Mouse (Mus musculus): ENCODE measurements around the gene Kdm1b. TPM values are rescaled to one million over a fixed set of nuclear protein-coding genes. Genes with fewer than 3 reads are reported as not detected.

Kdm1b gene
- total RNA-seq, 2 experiments from 2014 or later, result 6.2 to 6.3 TPM

- DNase-seq, result no peak
Measured at GRCm38 (mm10) chr13:47056781-47057180, 13.5 kb downstream of the Kdm1b start.

- no peak for DNase-seq
Measured at GRCm38 (mm10) chr13:47062756-47063155, 19.5 kb downstream of the Kdm1b start.

DNA sequence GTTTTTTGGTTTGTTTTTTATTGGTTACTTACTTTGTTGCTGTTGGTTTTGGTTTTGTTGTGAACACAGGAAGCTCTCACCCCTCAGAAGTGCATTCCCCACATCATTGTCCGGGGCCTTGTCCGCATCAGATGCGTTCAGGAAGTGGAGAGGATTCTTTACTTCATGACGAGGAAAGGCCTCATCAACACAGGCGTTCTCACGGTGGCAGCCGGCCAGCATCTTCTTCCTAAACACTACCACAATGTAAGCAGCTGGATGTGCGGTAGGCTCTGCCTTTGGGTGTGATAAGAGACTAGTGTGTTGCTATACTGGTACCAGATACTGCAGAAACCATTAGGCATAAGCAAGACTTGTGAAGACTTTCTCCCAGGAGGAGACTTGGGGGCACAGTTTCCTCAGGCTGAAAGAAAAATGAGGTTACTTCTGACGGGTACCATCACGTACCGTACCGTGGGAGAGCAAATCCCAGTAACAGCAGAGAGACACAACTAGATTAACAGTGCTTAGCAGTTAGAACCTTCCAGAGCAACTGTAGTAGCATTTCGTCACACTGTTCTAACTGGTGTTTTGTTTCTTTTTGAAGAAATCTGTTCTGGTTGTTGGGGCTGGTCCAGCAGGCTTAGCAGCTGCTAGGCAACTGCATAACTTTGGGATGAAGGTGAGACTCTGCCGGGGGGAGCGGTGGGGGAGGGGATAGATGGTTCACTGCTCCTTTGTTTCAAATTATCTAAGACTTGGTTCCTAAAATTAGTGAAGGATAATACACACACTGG is 20.9 kb downstream of the Kdm1b start:
- no peak for DNase-seq

DNA sequence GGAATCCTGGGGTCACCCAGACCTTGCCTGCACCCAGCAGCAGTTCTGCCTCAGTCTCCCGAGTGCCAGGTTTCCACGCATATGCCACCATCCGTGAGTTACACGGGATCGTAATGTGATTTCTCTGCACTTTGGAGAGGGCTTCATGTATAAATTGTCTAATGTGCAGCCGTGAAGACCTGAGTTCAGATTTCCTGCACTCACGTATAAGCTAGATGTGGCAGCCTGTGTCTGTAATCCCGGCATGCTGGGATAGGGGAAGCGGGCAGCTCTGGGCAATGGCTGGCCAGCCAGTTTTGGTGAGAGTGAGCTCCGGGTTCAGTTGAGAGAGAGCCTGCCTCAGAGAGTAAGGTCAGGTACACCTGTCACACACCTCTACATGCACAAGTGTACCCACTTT is 23.2 kb downstream of the Kdm1b start:
- DNase-seq, result no peak

- no peak for DNase-seq
Measured at GRCm38 (mm10) chr13:47067001-47067400, 23.7 kb downstream of the Kdm1b start.

DNA sequence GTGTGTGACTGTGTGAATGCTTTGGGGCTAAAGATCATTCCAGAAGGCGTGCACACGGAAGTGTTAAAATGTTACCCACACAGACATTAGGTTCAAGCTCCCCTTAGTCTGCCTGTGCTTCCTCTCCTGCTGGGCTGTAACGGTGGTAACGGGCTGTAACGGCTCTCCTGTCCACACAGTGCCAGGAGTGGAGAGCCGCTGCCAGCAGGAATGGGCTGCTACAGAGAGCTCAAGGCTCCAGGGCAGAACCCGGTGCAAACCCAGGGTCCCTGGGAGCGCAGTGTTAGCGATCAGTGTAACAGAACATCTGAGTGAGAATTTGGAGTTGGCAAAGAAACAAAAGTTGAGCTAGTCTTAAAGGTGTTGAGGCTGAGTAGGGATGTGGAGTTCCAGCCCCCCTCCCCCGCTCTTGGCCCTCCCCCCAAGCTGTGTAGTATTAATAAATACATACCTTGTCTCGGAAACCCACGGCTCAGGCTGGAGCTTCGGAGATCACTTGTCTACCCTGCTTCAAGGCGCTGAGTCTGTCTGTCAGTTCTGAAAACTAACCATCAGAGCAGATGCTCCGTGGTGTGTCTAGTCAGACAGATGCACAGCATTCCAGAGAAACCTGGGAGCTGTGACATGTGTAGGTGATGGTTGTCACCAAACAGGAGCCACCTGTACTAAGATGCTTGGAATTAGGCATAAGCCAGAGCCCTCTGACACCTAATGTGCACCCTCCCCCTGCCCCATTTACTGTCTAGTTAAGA is 27.2 kb downstream of the Kdm1b start:
- no peak for DNase-seq

DNA sequence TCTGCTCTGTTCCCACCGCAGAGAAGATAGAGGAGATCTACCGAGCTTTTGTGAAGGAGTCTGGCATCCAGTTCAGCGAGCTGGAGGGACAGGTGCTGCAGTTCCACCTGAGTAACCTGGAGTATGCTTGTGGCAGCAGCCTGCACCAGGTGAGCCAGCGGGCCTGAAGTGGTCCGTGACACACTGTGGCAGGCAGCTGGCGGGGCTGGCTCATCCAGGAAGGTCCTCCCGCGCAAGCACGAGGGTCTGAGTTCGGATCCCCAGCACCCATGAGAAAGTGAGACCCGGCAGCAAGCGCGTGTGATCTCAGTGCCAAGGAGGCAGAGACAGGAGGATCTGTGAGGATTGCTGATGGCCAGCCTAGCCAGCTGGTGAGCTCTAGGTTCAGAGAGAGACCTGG is 28.6 kb downstream of the Kdm1b start:
- no peak for DNase-seq

DNA sequence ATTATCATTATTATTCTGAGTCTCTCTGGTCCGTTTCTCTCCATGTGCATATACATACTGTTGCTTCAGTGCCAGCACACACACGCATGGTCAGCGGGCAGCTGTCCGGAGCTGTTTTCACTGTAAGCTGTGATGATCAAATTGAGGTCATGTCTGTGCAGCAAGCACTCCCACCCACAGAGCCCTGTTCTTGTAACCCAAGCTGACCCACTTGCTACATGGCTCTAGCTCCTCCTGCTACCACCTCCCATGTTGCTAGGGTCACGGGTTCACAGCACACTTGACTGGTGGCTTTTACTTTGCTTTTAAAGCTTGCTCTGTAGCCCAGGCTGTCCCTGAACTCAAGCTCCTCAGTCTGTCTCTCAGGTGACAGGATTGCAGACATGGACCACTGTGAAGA is 29.2 kb downstream of the Kdm1b start:
- no peak for DNase-seq

GRCm38 (mm10) chr13:47076156-47076555 is 32.9 kb downstream of the Kdm1b start:
- DNase-seq, result no peak

DNA sequence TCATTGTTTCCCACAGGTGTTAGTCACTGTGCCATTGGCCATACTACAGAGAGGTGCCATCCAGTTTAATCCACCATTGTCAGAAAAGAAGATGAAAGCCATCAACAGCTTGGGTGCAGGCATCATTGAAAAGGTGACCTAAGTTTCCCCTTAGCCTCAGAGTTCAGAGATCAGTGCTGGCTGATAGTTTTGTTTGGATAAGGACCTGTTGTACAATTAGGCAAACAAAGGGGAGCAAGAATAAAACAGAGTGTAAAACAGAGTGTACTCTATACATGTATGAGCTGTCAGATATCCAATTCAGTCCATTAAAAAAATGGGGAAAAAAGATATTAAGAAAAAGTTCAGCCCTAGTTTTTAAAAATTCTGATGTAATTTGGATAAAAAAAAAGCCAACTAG is 34.1 kb downstream of the Kdm1b start:
- no peak for DNase-seq

- DNase-seq, result no peak
Measured at GRCm38 (mm10) chr13:47078799-47079198, 35.5 kb downstream of the Kdm1b start.

GRCm38 (mm10) chr13:47080905-47081505 is 37.7 kb downstream of the Kdm1b start:
- DNase-seq, result no peak

DNA sequence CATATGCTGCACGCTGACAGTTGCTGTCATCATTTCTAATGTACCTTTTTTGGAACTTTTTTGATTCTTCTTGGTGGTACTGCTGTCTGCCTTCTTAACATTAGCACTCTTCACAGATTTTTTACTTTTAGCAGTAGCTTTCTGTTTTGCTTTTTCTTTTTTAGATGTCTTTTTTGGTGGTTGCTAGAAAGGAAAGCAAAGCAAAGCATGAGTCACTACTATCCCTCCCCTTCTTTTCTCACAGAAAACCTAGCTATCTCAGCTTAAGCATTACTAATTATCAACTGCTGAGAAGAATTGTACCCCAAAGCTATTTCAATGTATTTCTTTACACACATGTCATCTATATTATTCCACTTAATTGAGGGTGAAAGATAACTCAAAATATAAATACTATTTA is 45.1 kb downstream of the Kdm1b start:
- DNase-seq, result no peak

DNA sequence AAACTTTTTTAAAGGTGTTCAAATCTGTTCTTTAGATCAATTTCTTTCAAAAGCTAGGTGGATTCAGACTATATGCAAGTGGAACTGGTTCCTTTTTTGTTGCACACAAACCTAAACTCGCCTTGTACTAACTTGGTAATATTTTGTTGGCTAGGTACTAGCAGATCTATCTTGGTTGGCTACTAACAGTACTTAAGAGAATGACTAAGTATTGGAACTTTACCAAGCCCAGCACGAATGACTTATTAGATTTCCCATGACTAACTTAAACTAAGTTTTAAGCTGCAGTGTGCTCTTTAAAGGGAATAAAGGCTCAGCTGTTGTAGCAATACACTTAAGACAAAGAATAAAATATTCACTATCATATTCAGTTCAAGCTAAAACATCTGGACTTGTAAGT is 46.0 kb downstream of the Kdm1b start:
- no peak for DNase-seq

GRCm38 (mm10) chr13:47093791-47094190 is 50.5 kb downstream of the Kdm1b start:
- DNase-seq, result no peak

DNA sequence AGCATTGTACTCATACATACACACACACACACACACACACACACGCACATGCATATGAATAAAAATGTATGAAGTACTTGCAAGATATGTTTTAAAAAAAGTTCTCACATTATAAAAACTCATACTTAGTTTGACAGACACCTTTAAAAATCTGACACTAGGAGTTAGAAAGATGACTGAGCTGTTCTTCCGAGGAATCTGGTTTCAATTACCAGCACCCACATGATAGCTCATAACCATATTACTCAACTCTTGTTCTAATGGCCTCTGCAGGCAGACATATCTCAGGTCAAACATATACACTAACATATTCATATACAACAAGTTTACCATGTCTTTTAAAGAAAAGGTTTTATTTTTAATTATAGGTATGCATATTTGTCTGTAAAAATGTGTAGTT is 53.3 kb downstream of the Kdm1b start:
- no peak for DNase-seq

DNA sequence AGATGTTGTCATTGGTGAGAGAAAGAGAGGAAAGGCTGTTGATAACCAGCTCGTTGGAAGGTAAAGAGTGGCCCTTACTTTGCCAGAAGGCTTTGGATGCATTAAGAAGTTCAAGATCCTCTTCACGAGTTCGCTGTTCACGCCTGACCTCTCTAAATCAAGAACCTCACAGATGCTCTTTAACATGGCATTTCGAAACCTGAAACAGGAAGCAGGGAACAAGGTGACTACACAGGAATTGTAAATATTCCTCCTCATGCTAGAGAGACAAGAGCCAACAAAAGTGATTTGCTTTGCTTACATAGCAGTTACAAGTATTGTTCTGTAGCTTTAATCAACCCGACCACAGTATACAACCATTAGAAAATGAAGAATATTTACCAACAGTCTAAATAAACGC is 56.0 kb downstream of the Kdm1b start:
- no peak for DNase-seq

GRCm38 (mm10) chr13:47100587-47100986 is 57.3 kb downstream of the Kdm1b start:
- DNase-seq, result no peak

GRCm38 (mm10) chr13:47104146-47104545 is 60.8 kb downstream of the Kdm1b start:
- no peak for DNase-seq

DNA sequence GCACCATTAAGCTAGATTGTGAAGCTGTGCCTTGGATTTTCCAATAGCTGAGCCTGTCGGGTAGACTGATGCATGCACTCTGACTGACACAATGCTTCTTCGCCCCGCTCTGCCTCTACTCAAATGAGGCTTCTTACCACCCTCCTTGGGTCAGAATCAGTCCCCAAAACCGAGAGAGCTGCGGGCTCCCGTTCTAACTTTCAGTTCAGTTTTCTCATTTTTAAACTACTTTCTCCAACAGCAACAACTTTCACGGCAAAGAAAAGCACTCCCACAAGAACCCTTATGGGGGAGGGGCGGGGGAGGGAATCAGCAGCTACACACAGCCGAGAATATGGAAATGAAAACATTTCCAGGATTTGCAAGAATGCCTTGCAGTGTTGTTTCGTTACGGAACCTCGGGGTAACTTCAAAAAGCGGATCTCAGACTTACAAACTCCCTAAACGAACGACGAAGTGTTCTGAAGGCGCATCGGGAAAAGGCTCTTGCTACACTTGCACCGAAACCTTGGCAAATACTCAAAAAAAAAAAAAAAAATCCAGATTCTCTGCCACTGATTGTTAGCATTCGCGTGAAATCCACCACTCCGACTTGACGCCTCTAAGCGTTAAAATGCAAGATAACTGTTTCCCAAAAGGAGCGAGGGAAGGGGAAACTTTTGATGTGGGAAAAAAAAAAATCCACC is 61.7 kb downstream of the Kdm1b start:
- peak; percentile 20 for DNase-seq

DNA sequence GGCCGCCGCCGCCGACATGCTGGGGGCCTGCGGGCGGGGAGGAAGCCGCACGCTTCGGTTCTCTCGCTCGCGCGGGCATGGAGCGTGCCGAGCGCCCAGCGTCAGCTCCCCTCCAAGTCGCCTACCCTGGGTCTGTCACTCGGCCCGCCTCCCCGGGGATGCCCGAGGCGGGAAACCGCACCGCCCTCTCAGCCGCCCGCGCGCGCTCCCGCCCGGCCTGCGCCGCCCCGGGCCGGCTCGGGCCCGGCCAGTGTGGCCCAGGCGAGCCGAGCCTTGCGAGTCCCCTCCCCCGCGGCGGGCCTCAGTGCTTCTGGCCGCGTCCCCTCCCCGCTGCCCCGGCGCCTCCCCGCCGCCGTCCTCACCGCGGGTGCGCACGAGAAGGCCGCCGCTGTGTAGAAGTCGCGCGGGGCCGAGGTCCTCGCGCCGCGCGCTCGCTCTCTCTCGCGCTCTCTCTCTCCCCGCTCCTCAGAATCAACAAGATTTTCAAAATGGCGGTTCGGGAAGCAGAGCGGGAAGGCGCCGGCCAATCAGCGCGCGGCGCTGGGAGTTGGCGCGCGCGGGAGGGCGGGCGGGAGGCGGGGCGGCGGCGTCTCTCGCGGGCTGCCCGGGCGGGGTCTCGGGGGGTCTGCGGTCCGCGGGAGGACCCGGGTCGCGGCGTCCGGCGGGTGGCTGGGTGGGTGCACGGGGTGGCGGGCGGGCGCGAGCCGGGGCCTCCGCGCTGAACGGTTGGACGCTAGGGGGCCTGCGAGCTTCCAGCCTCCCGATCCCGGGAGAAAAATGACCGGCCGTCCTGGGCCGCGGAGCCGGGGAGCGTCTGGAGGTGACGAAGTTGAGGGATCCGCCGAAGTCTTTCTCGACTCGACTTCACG is 62.6 kb downstream of the Kdm1b start, which contains the start of gene Dek:
Gene Dek (minus strand): TSS at position 491 of the 869 bp plus-strand sequence.
- peak; percentile 80 for DNase-seq

DNA sequence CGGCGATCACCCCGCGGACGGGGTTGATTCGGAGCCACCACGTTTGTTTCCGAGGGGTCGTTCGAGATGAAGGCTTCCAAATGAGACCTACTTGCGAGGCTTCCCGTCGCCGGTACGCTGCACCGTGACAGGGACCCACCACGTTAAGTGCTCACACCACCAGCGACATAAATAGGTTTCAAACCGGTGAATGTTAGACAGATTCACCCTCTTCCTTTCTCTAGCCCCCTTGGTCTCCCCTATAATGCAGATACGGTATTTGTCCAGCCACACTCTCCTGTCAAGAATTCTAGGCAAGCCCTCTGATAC is 63.2 kb downstream of the Kdm1b start:
- DNase-seq, result no peak

All from gastrocnemius, postnatal 10 days (tissue).